Mouse (Mus musculus): ENCODE measurements around the gene Lck. TPM values are rescaled to one million over a fixed set of nuclear protein-coding genes. Genes with fewer than 3 reads are reported as not detected.

Lck gene
- 25.0 to 36.7 TPM (median 29.8 TPM) in 4 replicates for total RNA-seq (2023; ENCODE audit: inconsistent age)

GRCm38 (mm10) chr4:129573430-129573829, at the start of gene Lck:
Gene Lck, minus strand, starts transcription at chr4:129573641.

DNA sequence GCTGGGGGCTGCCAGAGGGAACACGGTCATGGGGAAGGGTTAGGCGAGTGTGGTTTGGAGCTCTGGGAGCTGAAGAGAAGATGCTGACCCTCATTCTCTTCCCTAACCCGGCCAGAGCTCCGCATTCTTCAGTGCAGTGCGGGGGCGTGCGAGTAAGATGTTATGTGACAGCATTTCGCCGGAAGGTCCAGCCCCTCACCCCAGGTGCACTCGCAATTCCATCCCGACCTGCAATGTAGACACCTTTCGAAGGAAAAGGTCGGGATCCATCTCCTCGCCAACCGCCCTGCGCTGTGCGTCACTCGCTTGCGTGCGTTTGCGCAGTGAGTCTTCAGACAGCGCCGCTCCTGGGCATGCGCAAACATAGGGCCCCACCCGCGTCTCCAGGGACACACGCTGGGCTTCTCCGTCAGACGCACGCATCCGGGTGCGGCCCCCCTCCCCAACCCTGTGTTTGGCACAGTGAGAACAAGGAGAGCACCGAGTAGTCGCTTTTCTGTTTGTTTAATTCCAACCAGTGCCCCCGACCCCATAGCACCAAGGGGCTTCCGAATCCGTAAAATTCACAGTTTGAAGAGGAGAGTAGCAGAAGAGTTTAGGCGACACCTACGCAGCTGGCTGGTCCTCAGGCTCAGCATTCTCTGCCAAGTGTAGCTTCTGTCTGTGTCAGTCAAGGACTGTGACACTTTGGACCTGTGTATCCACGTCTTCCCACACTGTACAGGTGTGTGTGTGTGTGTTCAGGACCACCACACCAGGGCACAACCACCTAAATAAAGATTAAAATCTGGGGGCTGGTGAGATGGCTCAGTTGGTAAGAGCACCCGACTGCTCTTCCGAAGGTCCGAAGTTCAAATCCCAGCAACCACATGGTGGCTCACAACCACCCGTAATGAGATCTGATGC, 45.6 kb upstream of the Lck start, which contains the start of gene Iqcc:
Gene Iqcc (minus strand): TSS at position 314 of the 906 bp plus-strand sequence.

GRCm38 (mm10) chr4:129614093-129614492, 40.7 kb upstream of the Lck start, which contains the start of gene Dcdc2b:
Gene Dcdc2b, minus strand, starts transcription at chr4:129614257.

GRCm38 (mm10) chr4:129600233-129601158, 27.1 kb upstream of the Lck start, which contains the start of the genes Eif3i and Tmem234:
Gene Eif3i, minus strand, starts transcription at chr4:129600648.
Gene Tmem234, plus strand, starts transcription at chr4:129600668.

GRCm38 (mm10) chr4:129578466-129578865, 5.0 kb upstream of the Lck start, which contains the start of gene Fam167b:
Gene Fam167b, minus strand, starts transcription at chr4:129578549.

DNA sequence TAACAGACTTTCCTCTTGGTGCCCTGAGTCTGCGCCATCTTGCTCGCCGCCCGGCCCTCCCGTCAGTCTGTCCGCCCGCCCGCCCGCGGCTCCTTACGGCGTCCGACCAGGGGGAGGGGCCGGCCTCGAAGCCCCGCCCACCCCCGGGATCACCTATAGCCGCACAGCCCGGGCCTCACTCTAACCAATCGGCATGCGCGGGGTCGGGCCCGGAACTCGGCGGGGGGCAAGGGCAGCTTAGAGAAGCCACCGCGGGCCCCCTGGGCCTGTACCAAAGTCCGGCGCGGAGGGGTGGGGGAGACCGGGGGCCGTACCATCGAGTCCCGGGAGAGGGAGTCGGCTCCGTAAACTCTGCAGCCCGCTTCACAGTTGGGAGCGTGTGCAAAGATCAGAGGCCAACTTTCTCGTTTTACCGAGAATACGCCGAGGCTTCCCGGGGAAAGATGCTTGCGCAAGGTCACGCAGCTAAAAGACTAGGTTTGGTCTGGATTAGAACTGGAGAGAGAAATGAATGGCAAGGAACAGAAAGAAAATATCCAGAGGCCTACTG, 30.8 kb downstream of the Lck start, which contains the start of gene Hdac1:
Gene Hdac1 (minus strand): TSS at position 122 of the 550 bp plus-strand sequence.

DNA sequence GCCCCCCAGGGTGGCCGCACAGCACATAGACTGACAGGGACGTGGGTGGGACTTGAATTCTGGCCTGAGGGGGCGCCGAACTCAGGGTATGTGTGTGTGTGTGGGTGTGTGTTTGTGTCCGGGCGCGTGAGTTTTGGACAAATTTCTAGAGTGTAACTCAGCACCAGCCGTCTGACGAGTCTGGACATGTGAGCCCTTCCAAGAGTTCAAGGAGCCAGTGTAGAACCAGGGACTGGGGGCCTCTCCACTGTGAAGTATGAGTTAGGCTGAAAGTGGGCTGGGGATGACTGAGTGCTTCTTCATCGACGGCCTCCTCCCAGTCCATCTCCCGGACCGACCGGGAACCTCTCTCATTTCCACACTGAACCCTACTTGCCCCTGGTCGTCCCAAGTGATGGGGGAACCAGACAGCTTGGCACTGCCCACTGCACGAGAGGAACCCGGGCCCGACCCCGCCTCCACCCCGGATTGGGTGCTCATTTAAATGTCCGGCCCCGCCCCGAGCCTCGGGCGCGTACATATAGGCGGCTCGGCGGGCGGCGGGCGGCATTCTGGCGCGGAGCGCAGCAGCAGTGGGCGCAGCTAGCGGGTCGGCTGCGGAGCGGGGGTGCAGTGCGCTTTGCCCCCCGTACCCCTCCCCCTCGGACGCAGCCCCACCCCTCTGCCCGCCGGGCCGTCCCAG, 60.2 kb downstream of the Lck start, which contains the start of gene Marcksl1:
Gene Marcksl1 (plus strand): TSS at position 496 of the 682 bp plus-strand sequence.

Other genes starting within 250 kb of the Lck start
- gene Rbbp4, start 238.3 kb downstream of the Lck start, total RNA-seq (2023; ENCODE audit: inconsistent age), result 166 to 175 TPM (median 171 TPM) in 4 replicates
- gene Zbtb8os, start 237.9 kb downstream of the Lck start, total RNA-seq (2023; ENCODE audit: inconsistent age), result 37.3 to 44.0 TPM (median 41.2 TPM) in 4 replicates
- 2.7 to 3.6 TPM (median 3.1 TPM) in 4 replicates for gene Zbtb8a, start 195.5 kb downstream of the Lck start, total RNA-seq (2023; ENCODE audit: inconsistent age)
- gene Zbtb8b, start 132.8 kb downstream of the Lck start, total RNA-seq (2023; ENCODE audit: inconsistent age), result not detected in 4 replicates
- 128 to 135 TPM (median 129 TPM) in 4 replicates for gene Bsdc1, start 112.1 kb downstream of the Lck start, total RNA-seq (2023; ENCODE audit: inconsistent age)
- 0.42 to 0.81 TPM in 2 of 4 replicates, not detected in the others for gene Tssk3, start 82.6 kb downstream of the Lck start, total RNA-seq (2023; ENCODE audit: inconsistent age)
- 0.96 to 2.4 TPM (median 0.99 TPM) in 3 of 4 replicates, not detected in the other for gene Fam229a, start 82.5 kb downstream of the Lck start, total RNA-seq (2023; ENCODE audit: inconsistent age)
- 75.1 to 90.8 TPM (median 82.9 TPM) in 4 replicates for gene Marcksl1, start 60.1 kb downstream of the Lck start, total RNA-seq (2023; ENCODE audit: inconsistent age)
- 156 to 175 TPM (median 161 TPM) in 4 replicates for gene Hdac1, start 30.9 kb downstream of the Lck start, total RNA-seq (2023; ENCODE audit: inconsistent age)
- not detected in 4 replicates for gene Fam167b, start 4.9 kb upstream of the Lck start, total RNA-seq (2023; ENCODE audit: inconsistent age)
- gene Eif3i, start 27.0 kb upstream of the Lck start, total RNA-seq (2023; ENCODE audit: inconsistent age), result 156 to 162 TPM (median 160 TPM) in 4 replicates
- gene Tmem234, start 27.0 kb upstream of the Lck start, total RNA-seq (2023; ENCODE audit: inconsistent age), result 111 to 128 TPM (median 118 TPM) in 4 replicates
- 0.84 to 2.4 TPM (median 1.4 TPM) in 4 replicates for gene Dcdc2b, start 40.6 kb upstream of the Lck start, total RNA-seq (2023; ENCODE audit: inconsistent age)
- gene Iqcc, start 45.5 kb upstream of the Lck start, total RNA-seq (2023; ENCODE audit: inconsistent age), result 16.6 to 21.8 TPM (median 18.0 TPM) in 4 replicates
- 14.4 to 21.1 TPM (median 17.6 TPM) in 4 replicates for gene Ccdc28b, start 50.3 kb upstream of the Lck start, total RNA-seq (2023; ENCODE audit: inconsistent age)
- gene Txlna, start 67.4 kb upstream of the Lck start, total RNA-seq (2023; ENCODE audit: inconsistent age), result 73.6 to 90.3 TPM (median 86.7 TPM) in 4 replicates
- 39.2 to 48.0 TPM (median 44.4 TPM) in 4 replicates for gene Kpna6, start 99.1 kb upstream of the Lck start, total RNA-seq (2023; ENCODE audit: inconsistent age)
- gene Tmem39b, start 123.2 kb upstream of the Lck start, total RNA-seq (2023; ENCODE audit: inconsistent age), result 16.8 to 19.2 TPM (median 17.5 TPM) in 4 replicates
- 129 to 134 TPM (median 132 TPM) in 4 replicates for gene Khdrbs1, start 168.7 kb upstream of the Lck start, total RNA-seq (2023; ENCODE audit: inconsistent age)
- gene Ptp4a2, start 237.6 kb upstream of the Lck start, total RNA-seq (2023; ENCODE audit: inconsistent age), result 370 to 439 TPM (median 425 TPM) in 4 replicates

Data from B cell, adult (primary cell).